Mouse (Mus musculus) G1E-ER4 (cell line): ENCODE data around the gene Tsfm. TPM values are rescaled to one million over a fixed set of nuclear protein-coding genes. Genes with fewer than 3 reads are reported as not detected.

ENCODE experiments used
- GATA1 ChIP-seq: IDR thresholded peaks from one replicate; pipeline ENCODE4 v1.8.0; 2012; ENCODE audit warnings: low read length, inconsistent platforms
- polyA plus RNA-seq: library from polyadenylated mRNA; stranded (reverse); fragments of >175 nt; gene quantifications from 2 replicates; pipeline ENCODE4 v1.2.3, GENCODE M21; 2012

Gene Tsfm
- polyA plus RNA-seq, 1 experiment, result 69.6 TPM

- no peak for TF ChIP-seq GATA1
Observed at GRCm38 (mm10) chr10:127068360-127069038, 37.9 kb upstream of the Tsfm start.

- TF ChIP-seq GATA1, result no peak
Observed at GRCm38 (mm10) chr10:127066519-127067018, 35.9 kb upstream of the Tsfm start.

DNA sequence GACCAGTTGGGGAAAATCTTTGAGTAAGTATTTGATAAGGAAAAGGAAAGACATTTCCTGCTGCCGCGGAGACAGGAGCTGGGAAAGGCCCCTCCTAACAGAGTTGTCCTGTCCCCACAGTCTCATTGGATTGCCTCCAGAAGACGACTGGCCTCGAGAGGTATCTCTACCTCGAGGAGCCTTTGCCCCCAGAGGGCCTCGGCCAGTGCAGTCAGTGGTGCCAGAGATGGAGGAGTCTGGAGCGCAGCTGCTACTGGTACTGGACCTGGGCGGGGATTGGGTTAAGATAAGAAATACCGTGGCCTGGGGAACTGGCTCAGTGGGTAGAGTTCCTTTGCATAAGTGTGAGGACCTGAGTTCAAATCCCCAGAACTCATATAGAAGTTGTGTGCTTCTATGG lies 35.3 kb upstream of the Tsfm start:
- no peak for TF ChIP-seq GATA1

DNA sequence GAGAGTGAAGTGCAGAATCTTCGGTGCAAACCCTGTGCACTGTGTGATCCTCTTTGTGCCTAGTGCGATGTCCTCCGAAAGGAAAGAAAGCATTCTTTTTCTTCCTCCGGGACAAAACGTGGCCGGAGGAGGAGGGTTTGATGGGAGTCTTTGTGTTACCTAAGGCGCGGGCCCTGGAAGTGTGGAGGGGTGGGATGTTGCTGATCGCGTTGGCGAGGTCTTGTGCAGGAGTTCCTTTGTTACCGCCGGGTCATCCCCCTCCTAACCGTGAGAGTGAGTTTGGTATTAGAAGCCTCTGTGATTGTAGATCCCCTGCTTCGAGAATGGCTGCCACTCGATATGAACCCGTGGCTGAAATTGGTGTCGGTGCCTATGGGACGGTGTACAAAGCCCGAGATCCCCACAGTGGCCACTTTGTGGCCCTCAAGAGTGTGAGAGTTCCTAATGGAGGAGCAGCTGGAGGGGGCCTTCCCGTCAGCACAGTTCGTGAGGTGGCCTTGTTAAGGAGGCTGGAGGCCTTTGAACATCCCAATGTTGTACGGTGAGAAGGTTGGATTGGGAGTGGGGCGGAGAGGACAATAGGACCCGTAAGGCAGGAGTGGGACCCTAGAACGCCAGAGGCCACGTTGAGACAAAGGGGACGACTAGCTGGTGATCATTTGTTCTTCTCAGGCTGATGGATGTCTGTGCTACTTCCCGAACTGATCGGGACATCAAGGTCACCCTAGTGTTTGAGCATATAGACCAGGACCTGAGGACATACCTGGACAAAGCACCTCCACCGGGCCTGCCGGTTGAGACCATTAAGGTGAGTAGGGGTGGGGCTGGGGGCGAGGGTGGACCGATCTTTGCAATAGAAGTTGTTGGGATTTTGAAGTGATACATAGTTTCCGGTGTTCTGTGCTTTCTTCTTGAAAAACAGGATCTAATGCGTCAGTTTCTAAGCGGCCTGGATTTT lies 33.6 kb upstream of the Tsfm start:
- no peak for TF ChIP-seq GATA1

DNA sequence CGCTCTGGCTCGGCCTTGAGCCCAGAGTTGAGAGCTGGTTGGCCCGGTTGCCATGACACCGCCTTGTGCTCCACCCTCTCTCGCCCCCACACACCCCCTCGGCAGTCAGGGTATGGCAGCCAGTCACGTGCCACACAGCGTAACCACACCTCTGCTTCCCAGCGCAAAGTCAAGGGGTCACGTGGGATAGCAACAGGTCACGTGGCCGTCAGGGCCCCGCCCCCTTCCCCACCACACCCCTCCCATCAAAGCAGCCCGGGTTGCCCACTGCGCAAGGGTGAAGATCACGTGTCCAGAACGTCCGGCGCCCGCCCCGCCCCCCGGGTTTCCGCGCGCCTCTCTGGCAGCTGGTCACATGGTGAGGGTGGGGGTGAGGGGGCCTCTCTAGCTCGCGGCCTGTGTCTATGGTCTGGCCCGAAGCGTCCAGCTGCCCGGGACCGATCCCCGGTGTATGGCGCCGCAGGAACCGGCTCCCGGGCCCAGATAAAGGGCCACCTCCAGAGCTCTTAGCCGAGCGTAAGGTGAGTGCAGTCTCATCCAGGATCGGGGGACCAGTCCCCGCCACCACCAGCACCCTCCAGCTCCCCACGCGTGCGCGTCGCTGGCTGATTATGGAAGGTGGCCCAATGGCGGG lies 32.7 kb upstream of the Tsfm start, which contains the start of gene Cdk4:
Cdk4 (plus strand) TSS at position 296 of the 634 bp plus-strand sequence.
- no peak for TF ChIP-seq GATA1

GRCm38 (mm10) chr10:127062503-127062902 lies 31.9 kb upstream of the Tsfm start:
- TF ChIP-seq GATA1, result no peak

DNA sequence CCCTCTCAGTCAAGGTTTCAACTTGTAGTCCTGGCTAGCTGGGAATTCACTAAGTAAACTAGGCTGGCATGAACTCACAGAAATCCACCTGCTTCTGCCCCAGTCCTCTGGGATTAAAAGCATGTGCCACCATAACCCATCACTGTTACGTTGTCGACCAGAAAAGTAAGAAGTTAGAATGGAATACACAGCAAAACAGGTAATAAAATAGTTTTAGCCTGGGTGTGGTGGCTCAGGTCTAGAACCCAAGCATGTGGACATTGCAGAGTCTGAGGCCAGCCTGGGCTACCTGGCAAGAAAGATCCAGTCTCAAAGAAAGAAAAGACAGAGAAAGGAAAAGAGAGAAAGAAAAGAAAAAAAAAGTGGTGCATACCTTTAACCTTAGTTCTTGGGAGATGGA lies 30.9 kb upstream of the Tsfm start:
- no peak for TF ChIP-seq GATA1

- no peak for TF ChIP-seq GATA1
Observed at GRCm38 (mm10) chr10:127061085-127061484, 30.4 kb upstream of the Tsfm start.

DNA sequence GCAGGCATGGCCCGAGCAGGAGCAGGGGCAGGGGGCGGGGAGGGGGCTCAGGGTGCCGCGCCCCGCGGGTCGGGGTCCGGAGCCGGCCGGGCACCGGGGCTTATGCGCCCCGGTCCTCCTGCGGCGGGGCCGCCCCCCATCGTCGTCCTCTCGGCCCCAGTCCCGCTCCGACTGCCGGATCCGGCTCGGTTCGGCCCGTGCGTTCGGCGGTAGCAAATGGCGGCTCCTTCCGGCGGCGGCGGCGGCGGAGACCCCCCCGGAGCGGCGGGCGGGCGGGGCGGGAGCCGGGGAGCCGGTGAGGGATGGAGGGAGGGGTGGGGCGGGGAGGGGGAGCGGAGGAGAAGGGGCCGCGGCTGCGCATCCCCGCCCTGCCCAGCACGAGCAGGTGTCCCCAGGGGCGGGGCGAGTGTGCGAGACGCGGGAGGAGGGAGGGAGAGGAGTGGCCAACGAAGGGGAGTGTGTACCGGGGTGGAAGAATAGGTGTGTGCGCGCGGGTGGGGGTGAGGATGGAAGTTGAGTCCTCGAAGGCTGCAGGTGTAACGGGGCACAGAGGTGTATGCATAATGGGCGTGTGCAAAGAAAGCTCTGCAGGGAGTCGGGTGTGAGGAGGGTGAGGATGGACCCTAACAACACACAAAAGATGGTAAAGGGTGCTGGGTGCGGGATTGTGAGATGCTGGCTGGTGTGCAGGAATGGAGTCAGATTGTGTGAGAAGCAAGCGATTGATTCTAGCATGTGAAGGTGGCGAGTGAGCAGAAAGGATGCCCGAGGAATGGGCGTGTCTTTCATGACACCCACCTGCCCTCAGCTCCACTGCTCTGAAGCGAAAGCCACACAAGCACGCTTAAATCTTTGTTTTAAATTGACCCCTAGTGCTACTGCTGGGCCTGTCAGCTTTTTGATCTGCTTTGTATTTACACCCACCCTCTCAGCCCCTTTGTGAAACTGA lies 29.6 kb upstream of the Tsfm start, which contains the start of gene March9:
March9 (minus strand) TSS at position 217 of the 949 bp plus-strand sequence.
- TF ChIP-seq GATA1, result no peak

- no peak for TF ChIP-seq GATA1
Observed at GRCm38 (mm10) chr10:127059174-127059967, 28.7 kb upstream of the Tsfm start.

- TF ChIP-seq GATA1, result no peak
Observed at GRCm38 (mm10) chr10:127058708-127059107, 28.1 kb upstream of the Tsfm start.

DNA sequence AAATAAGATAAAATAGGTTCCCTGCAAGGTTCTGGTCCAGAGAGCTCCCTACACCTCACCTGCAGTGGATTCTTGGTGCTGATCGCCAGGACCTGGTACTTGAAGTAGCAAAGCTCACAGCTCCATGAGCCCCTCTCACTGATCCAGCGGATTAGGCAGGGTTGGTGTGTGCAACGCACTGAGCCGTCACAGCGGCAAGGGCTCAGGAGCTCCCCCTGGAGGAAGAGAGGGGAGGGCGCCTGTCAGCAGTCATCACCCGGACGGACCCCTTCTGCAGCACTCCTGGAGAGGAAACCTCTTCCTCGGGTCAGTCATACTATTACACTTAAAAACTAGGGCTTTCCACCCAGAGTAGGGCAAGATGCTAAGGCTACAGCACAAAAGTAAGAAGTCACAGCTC lies 27.5 kb upstream of the Tsfm start:
- TF ChIP-seq GATA1, result no peak

DNA sequence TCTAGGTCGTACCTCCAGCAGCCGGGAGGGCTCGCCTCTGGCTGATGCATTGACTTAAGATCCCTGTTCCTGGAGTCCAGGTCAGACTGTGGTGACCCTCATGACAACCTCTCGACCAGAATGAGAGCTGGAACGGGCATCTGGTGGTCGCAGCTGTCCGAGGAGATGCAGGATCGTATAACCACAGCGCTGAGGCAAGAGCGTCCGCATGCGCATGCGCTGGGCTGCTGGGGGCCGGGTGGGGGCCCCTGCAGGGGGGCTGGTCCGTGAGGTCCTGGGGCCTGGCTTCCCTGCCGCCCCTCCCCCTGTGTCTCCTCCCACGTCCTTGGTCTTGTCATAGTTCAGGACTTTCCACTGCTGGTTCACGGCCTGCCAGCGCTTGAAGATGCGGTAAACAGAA lies 25.9 kb upstream of the Tsfm start:
- TF ChIP-seq GATA1, result no peak

GRCm38 (mm10) chr10:127055406-127055805 lies 24.8 kb upstream of the Tsfm start:
- no peak for TF ChIP-seq GATA1

- TF ChIP-seq GATA1, result no peak
Observed at GRCm38 (mm10) chr10:127054646-127055045, 24.0 kb upstream of the Tsfm start.
